Mouse (Mus musculus): ENCODE measurements around the gene Pdk3. TPM values are rescaled to one million over a fixed set of nuclear protein-coding genes. Genes with fewer than 3 reads are reported as not detected.

The Pdk3 gene
- total and polyA plus RNA-seq, 3 experiments = 25.5 to 84.4 (median 47.7) TPM

GRCm38 (mm10) chrX:93789562-93789961 is 42.4 kb downstream of the Pdk3 start:
- Histone ChIP-seq H3K9ac (ENCODE audit: insufficient read depth, low read depth) (no peak overlapping the region), H3K4me2 (ENCODE audit: insufficient read depth, low read depth, poor library complexity, severe bottlenecking) (no peak overlapping the region), H3K27ac (ENCODE audit: insufficient read depth, low read depth) (no peak overlapping the region), H3K4me3 (replicated peaks in 1 of 3; ENCODE audit: low read depth in 2 of 3, low read length in 2 of 3, poor library complexity in 1 of 3) (no peak overlapping the region), H3K79me2 (replicated peaks; ENCODE audit: control insufficient read depth, extremely low read depth, insufficient read depth, poor library complexity, severe bottlenecking) (no peaks in the 10 kb centered on the region), H3K27me3 (replicated peaks) (no peaks in the 10 kb centered on the region), H3K4me1 (ENCODE audit: control insufficient read depth in 1 of 2, insufficient read depth in 2 of 2) (no peaks in the 10 kb centered on the region), H3K36me3 (replicated peaks in 1 of 2; ENCODE audit: control insufficient read depth in 1 of 2, insufficient read depth in 1 of 2, low read length in 1 of 2) (peaks cover 0 to 7% of the 10 kb centered on the region in 2 experiments), H3K9me3 (replicated peaks; ENCODE audit: low read length) (no peaks in the 10 kb centered on the region)
- in situ Hi-C loops (cut with MboI; ENCODE audit: low pct_ligation_motif_present, low pct_unique_long_range_greater_than_20kb, low sequenced_read_pairs) = loop anchor here (25.0 kb wide), 1 partner anchor 248 kb away; no protein-coding TSS in a partner anchor
- no peak for TF ChIP-seq HCFC1 (IDR thresholded peaks at IDR 0.05; ENCODE audit: low read depth, low read length)
- no peak for TF ChIP-seq MXI1 (IDR thresholded peaks at IDR 0.05; ENCODE audit: low read depth, low read length)
- no peak for TF ChIP-seq USF2 (conservative IDR thresholded peaks at IDR 0.05; ENCODE audit: low read depth, low read length)
- no peak for TF ChIP-seq RCOR1 (conservative IDR thresholded peaks at IDR 0.05; ENCODE audit: low read depth, low read length)
- no peak for TF ChIP-seq TBP (conservative IDR thresholded peaks at IDR 0.05; ENCODE audit: low read depth, low read length)
- no peak for TF ChIP-seq E2F4 (IDR thresholded peaks at IDR 0.05; ENCODE audit: insufficient replicate concordance, low read depth, low read length)
- no peak for TF ChIP-seq SMC3 (IDR thresholded peaks at IDR 0.05; ENCODE audit: low read depth, low read length)
- no peak for TF ChIP-seq BHLHE40 (IDR thresholded peaks at IDR 0.05; ENCODE audit: low read depth, low read length)
- no peak for TF ChIP-seq POLR2AphosphoS2 (IDR thresholded peaks at IDR 0.05; ENCODE audit: low read depth, low read length)
- TF ChIP-seq GABPA (IDR thresholded peaks at IDR 0.05; ENCODE audit: insufficient replicate concordance, low read depth, low read length) = no peak
- TF ChIP-seq ELF1 (IDR thresholded peaks at IDR 0.05; ENCODE audit: low read depth, low read length) = no peak
- no peak for TF ChIP-seq MEF2A (IDR thresholded peaks at IDR 0.05; ENCODE audit: borderline replicate concordance, low read depth, low read length)
- no peak for TF ChIP-seq CHD2 (IDR thresholded peaks at IDR 0.05; ENCODE audit: low read length)
- TF ChIP-seq CHD1 (IDR thresholded peaks at IDR 0.05; ENCODE audit: low read depth, low read length) = no peak
- TF ChIP-seq RAD21 (IDR thresholded peaks at IDR 0.05; ENCODE audit: low read depth, low read length) = no peak
- TF ChIP-seq IRF4 (IDR thresholded peaks at IDR 0.05; ENCODE audit: low read depth, low read length) = no peak
- no peak for TF ChIP-seq ZC3H11A (IDR thresholded peaks at IDR 0.05; ENCODE audit: low read depth, low read length)
- DNase-seq (ENCODE audit: extremely low read depth) = no peak
- dilution Hi-C loops (cut with MboI; ENCODE audit: extremely low pct_ligation_motif_present, extremely low pct_unique_long_range_greater_than_20kb, low sequenced_read_pairs) = no loop called here

DNA sequence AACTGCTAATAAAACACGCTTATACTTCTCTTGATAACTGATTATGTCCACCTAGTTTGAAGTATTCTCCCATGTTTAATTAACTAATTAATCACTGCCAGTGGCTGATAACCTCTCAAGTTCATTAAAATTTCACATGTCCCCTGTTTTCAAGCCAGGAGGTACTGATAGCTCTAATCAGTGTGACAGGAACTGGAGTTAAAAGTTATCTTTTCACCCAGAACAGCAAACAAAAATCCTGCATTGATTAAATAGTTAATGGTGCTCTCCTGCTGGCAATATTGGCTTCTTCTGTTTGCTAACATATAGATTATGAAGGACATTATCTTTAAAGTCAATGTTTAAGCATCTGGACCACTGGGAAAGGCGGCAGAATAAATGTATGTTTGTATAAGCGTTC is 71.2 kb downstream of the Pdk3 start:
- in situ Hi-C loops (cut with MboI; ENCODE audit: low pct_ligation_motif_present, low pct_unique_long_range_greater_than_20kb, low sequenced_read_pairs) (no loop called here), dilution Hi-C loops (cut with MboI; ENCODE audit: extremely low pct_ligation_motif_present, extremely low pct_unique_long_range_greater_than_20kb, low sequenced_read_pairs) (no loop called here)
- no peaks in the 10 kb centered on the region for H3K79me2 ChIP-seq (replicated peaks; ENCODE audit: control insufficient read depth, extremely low read depth, insufficient read depth, poor library complexity, severe bottlenecking)
- H3K4me1 ChIP-seq (ENCODE audit: control insufficient read depth in 1 of 2, insufficient read depth in 2 of 2) = no peaks in the 10 kb centered on the region
- H3K4me3 ChIP-seq (replicated peaks in 1 of 3; ENCODE audit: low read depth in 2 of 3, low read length in 2 of 3, poor library complexity in 1 of 3) = no peak overlapping the region
- no peak for TF ChIP-seq ZMIZ1 (IDR thresholded peaks at IDR 0.05; ENCODE audit: low read depth, low read length)
- no peak for TF ChIP-seq E2F4 (IDR thresholded peaks at IDR 0.05; ENCODE audit: insufficient replicate concordance, low read depth, low read length)
- no peak for TF ChIP-seq MEF2A (IDR thresholded peaks at IDR 0.05; ENCODE audit: borderline replicate concordance, low read depth, low read length)
- H3K4me2 ChIP-seq (ENCODE audit: insufficient read depth, low read depth, poor library complexity, severe bottlenecking) = no peak overlapping the region
- H3K9me3 ChIP-seq (replicated peaks; ENCODE audit: low read length) = no peaks in the 10 kb centered on the region
- H3K27me3 ChIP-seq (replicated peaks) = no peaks in the 10 kb centered on the region
- no peak for DNase-seq (ENCODE audit: extremely low read depth)
- no peak overlapping the region for H3K9ac ChIP-seq (ENCODE audit: insufficient read depth, low read depth)
- peaks cover 0 to 9% of the 10 kb centered on the region in 2 experiments for H3K36me3 ChIP-seq (replicated peaks in 1 of 2; ENCODE audit: control insufficient read depth in 1 of 2, insufficient read depth in 1 of 2, low read length in 1 of 2)
- H3K27ac ChIP-seq (ENCODE audit: insufficient read depth, low read depth) = no peak overlapping the region
